Mouse (Mus musculus) kidney, embryonic 16.5 days (tissue): ENCODE data around the gene Erp29. TPM values are rescaled to one million over a fixed set of nuclear protein-coding genes. Genes with fewer than 3 reads are reported as not detected.
A peak's percentile ranks its signal among the peaks of the same experiment; 100 is the strongest.

Experiments used
- ATAC-seq: fragments of 200-750 bp; cut with Nextera tagmentation; 2 replicates; pipeline ENCODE4 v1.8.0; 2017; ENCODE audit warnings: moderate TSS enrichment; ENCODE audit not compliant: low FRiP score, low TSS enrichment
- H3K27ac ChIP-seq: fragments of 300-500 bp; sonication (generic); 2 replicates; pipeline ENCODE4 v1.5.1; 2014; ENCODE audit warnings: low read length
- H3K27me3 ChIP-seq: fragments of 300-500 bp; sonication (generic); 2 replicates; pipeline ENCODE4 v1.6.1; 2014; ENCODE audit warnings: low read length, control low read depth, mixed read lengths; ENCODE audit not compliant: insufficient read depth
- H3K36me3 ChIP-seq: fragments of 300-500 bp; sonication (generic); 2 replicates; pipeline ENCODE4 v1.6.1; 2014; ENCODE audit warnings: low read length, control low read depth, mixed read lengths; ENCODE audit not compliant: insufficient read depth
- H3K4me1 ChIP-seq: fragments of 300-500 bp; sonication (generic); 2 replicates; pipeline ENCODE4 v1.6.1; 2014; ENCODE audit warnings: low read length, control low read depth, mixed read lengths; ENCODE audit not compliant: insufficient read depth
- H3K4me2 ChIP-seq: fragments of 300-500 bp; sonication (generic); replicated peaks from 2 replicates; pipeline ENCODE4 v1.6.1; 2014; ENCODE audit warnings: low read depth, low read length
- H3K4me3 ChIP-seq: fragments of 300-500 bp; sonication (generic); 2 replicates; pipeline ENCODE4 v1.5.1; 2014; ENCODE audit warnings: mild to moderate bottlenecking, low read length
- H3K9ac ChIP-seq: fragments of 300-500 bp; sonication (generic); replicated peaks from 2 replicates; pipeline ENCODE4 v1.6.1; 2014; ENCODE audit warnings: low read length
- H3K9me3 ChIP-seq: fragments of 300-500 bp; sonication (generic); 2 replicates; pipeline ENCODE4 v1.6.1; 2016; ENCODE audit warnings: low read length, control low read depth
- WGBS: fragments of 180-500 bp; shearing (Covaris S2); extraction: QIAGEN DNeasy Blood & Tissue Kit; methylation state at CpG from one replicate; pipeline ENCODE4 v1.1.7; 2014; 5-methylcytosine and 5-hydroxymethylcytosine counted together
- polyA plus RNA-seq: library from polyadenylated mRNA; unstranded; fragments of >200 nt; fragmentation: Nextera tagmentation; extraction: Ambion mirVana; gene quantifications from 2 replicates; pipeline ENCODE4 v1.2.1, GENCODE M21; 2015

The Erp29 gene
- polyA plus RNA-seq, 1 experiment from 2014 or later, result 208 TPM

- Histone ChIP-seq H3K27ac (0 out of 2 replicates have a peak overlapping the region, but pooled peaks have one; percentile 94), H3K4me1 (peaks cover 30% of the 10 kb centered on the region), H3K4me3 (peak overlapping the region; percentile 85), H3K36me3 (peaks cover 36% of the 10 kb centered on the region), H3K27me3 (no peaks in the 10 kb centered on the region), H3K4me2 (peak overlapping the region; percentile 78), H3K9ac (peak overlapping the region; percentile 96), H3K9me3 (no peaks in the 10 kb centered on the region)
- ATAC-seq, result no peak
- WGBS, result 18% methylated on average over 8 of the region's 8 CpGs
Observed at GRCm38 (mm10) chr5:121451203-121451602, 1.1 kb downstream of the Erp29 start.

GRCm38 (mm10) chr5:121450476-121450875, 1.8 kb downstream of the Erp29 start:
- Histone ChIP-seq H3K4me1 (peaks cover 30% of the 10 kb centered on the region), H3K9ac (no peak overlapping the region), H3K4me2 (no peak overlapping the region), H3K27ac (no peak overlapping the region), H3K9me3 (no peaks in the 10 kb centered on the region), H3K36me3 (peaks cover 41% of the 10 kb centered on the region), H3K4me3 (no peak overlapping the region), H3K27me3 (no peaks in the 10 kb centered on the region)
- no peak for ATAC-seq
- 69% methylated on average over 9 of the region's 9 CpGs for WGBS

- no peaks in the 10 kb centered on the region for H3K9me3 ChIP-seq
- no peak overlapping the region for H3K9ac ChIP-seq
- no peak overlapping the region for H3K4me3 ChIP-seq
- H3K36me3 ChIP-seq, result peaks cover 46% of the 10 kb centered on the region
- H3K27me3 ChIP-seq, result no peaks in the 10 kb centered on the region
- H3K4me1 ChIP-seq, result peaks cover 30% of the 10 kb centered on the region
- no peak for ATAC-seq
- WGBS, result 71% methylated on average over 6 of the region's 6 CpGs
- H3K27ac ChIP-seq, result no peak overlapping the region
- no peak overlapping the region for H3K4me2 ChIP-seq
Observed at GRCm38 (mm10) chr5:121449976-121450375, 2.3 kb downstream of the Erp29 start.

- Histone ChIP-seq H3K36me3 (peaks cover 61% of the 10 kb centered on the region), H3K9me3 (no peaks in the 10 kb centered on the region), H3K27me3 (no peaks in the 10 kb centered on the region), H3K9ac (no peak overlapping the region), H3K27ac (no peak overlapping the region), H3K4me2 (no peak overlapping the region), H3K4me3 (no peak overlapping the region), H3K4me1 (peaks cover 16% of the 10 kb centered on the region)
- WGBS, result 97% methylated on average over 3 of the region's 3 CpGs
- ATAC-seq, result no peak
Observed at GRCm38 (mm10) chr5:121448450-121448849, 3.9 kb downstream of the Erp29 start.

- WGBS, result 91% methylated on average over 5 of the region's 5 CpGs
- H3K36me3 ChIP-seq, result peaks cover 78% of the 10 kb centered on the region
- H3K9ac ChIP-seq, result no peak overlapping the region
- no peak overlapping the region for H3K4me3 ChIP-seq
- no peak overlapping the region for H3K4me2 ChIP-seq
- no peaks in the 10 kb centered on the region for H3K27me3 ChIP-seq
- no peak overlapping the region for H3K27ac ChIP-seq
- no peaks in the 10 kb centered on the region for H3K4me1 ChIP-seq
- H3K9me3 ChIP-seq, result no peaks in the 10 kb centered on the region
- no peak for ATAC-seq
Observed at GRCm38 (mm10) chr5:121444870-121445269, 7.4 kb downstream of the Erp29 start.

GRCm38 (mm10) chr5:121443548-121443947, 8.8 kb downstream of the Erp29 start:
- no peak overlapping the region for H3K4me3 ChIP-seq

GRCm38 (mm10) chr5:121438756-121439155, 13.6 kb downstream of the Erp29 start:
- Histone ChIP-seq H3K9me3 (no peaks in the 10 kb centered on the region), H3K27me3 (no peaks in the 10 kb centered on the region), H3K4me1 (no peaks in the 10 kb centered on the region), H3K27ac (no peak overlapping the region), H3K4me2 (no peak overlapping the region), H3K9ac (no peak overlapping the region), H3K36me3 (peaks cover 64% of the 10 kb centered on the region), H3K4me3 (no peak overlapping the region)
- 94% methylated on average over 11 of the region's 11 CpGs for WGBS
- no peak for ATAC-seq

More at GRCm38 (mm10) chr5:121443548-121443947, 8.8 kb downstream of the Erp29 start:
- Histone ChIP-seq H3K27me3 (no peaks in the 10 kb centered on the region), H3K4me1 (no peaks in the 10 kb centered on the region), H3K9ac (no peak overlapping the region), H3K9me3 (no peaks in the 10 kb centered on the region), H3K4me2 (no peak overlapping the region), H3K36me3 (peaks cover 79% of the 10 kb centered on the region), H3K27ac (no peak overlapping the region)
- WGBS, result 95% methylated on average over 3 of the region's 3 CpGs
- no peak for ATAC-seq

GRCm38 (mm10) chr5:121438131-121438530, 14.2 kb downstream of the Erp29 start:
- peaks cover 64% of the 10 kb centered on the region for H3K36me3 ChIP-seq
- WGBS, result 86% methylated on average over 5 of the region's 5 CpGs
- no peak for ATAC-seq

GRCm38 (mm10) chr5:121428954-121429353, 23.4 kb downstream of the Erp29 start:
- H3K9ac ChIP-seq, result no peak overlapping the region
- H3K4me3 ChIP-seq, result no peak overlapping the region
- H3K27me3 ChIP-seq, result no peaks in the 10 kb centered on the region
- 92% methylated on average over 3 of the region's 3 CpGs for WGBS
- no peaks in the 10 kb centered on the region for H3K9me3 ChIP-seq
- H3K27ac ChIP-seq, result no peak overlapping the region
- H3K4me2 ChIP-seq, result no peak overlapping the region
- H3K4me1 ChIP-seq, result no peaks in the 10 kb centered on the region
- ATAC-seq, result no peak
- H3K36me3 ChIP-seq, result peaks cover 94% of the 10 kb centered on the region

More at GRCm38 (mm10) chr5:121438131-121438530, 14.2 kb downstream of the Erp29 start:
- no peak overlapping the region for H3K4me3 ChIP-seq
- H3K27me3 ChIP-seq, result no peaks in the 10 kb centered on the region
- H3K4me2 ChIP-seq, result no peak overlapping the region
- H3K4me1 ChIP-seq, result no peaks in the 10 kb centered on the region
- H3K9me3 ChIP-seq, result no peaks in the 10 kb centered on the region
- no peak overlapping the region for H3K27ac ChIP-seq
- H3K9ac ChIP-seq, result no peak overlapping the region

GRCm38 (mm10) chr5:121423297-121423696, 29.0 kb downstream of the Erp29 start:
- no peak overlapping the region for H3K4me3 ChIP-seq
- H3K9me3 ChIP-seq, result no peaks in the 10 kb centered on the region
- no peaks in the 10 kb centered on the region for H3K27me3 ChIP-seq
- no peak overlapping the region for H3K4me2 ChIP-seq
- WGBS, result 90% methylated on average over 10 of the region's 10 CpGs
- H3K4me1 ChIP-seq, result no peaks in the 10 kb centered on the region
- ATAC-seq, result peak; percentile 65
- H3K9ac ChIP-seq, result no peak overlapping the region
- no peak overlapping the region for H3K27ac ChIP-seq
- peaks cover 90% of the 10 kb centered on the region for H3K36me3 ChIP-seq
